Comparison of ENCODE assay signal across 1 mouse cellular context in genomic region chr16:8562827-8563226, GRCm38 (mm10). TPM values are rescaled to one million over a fixed set of nuclear protein-coding genes. Genes with fewer than 3 reads are reported as not detected.
"Had no signal": no experiment of that assay in that cellular context is flagged by ENCODE, and none has a peak within 500 bp of the region (broad histone marks: within the 10 kb centered on the region; RNA-seq: fewer than 3 reads in every experiment).

No protein-coding gene starts in this region.

RNA-seq across cellular contexts. Expression of gene Abat, which starts 49.6 kb away (rescaled TPM):
- total RNA-seq: neutrophil, adult 5-6 weeks had no signal
